Mouse (Mus musculus) cerebellum, postnatal 4 days (tissue): ENCODE measurements around the gene Pla2g4b.

Experiments used
- DNase-seq, 2 experiments: peaks; one replicate each; pipeline ENCODE4 v3.0.0; 2022; ENCODE audit warnings: low spot score in 2 of 2, mixed read lengths in 1 of 2

The Pla2g4b gene

GRCm38 (mm10) chr2:120015882-120016281 lies 17.3 kb upstream of the Pla2g4b start:
- no peak for DNase-seq

GRCm38 (mm10) chr2:120017599-120017998 lies 15.6 kb upstream of the Pla2g4b start:
- DNase-seq: no peak

GRCm38 (mm10) chr2:120024337-120024736 lies 8.9 kb upstream of the Pla2g4b start:
- no peak for DNase-seq

GRCm38 (mm10) chr2:120026984-120027949 lies 6.0 kb upstream of the Pla2g4b start, which contains the start of the genes Jmjd7 and Gm28042:
Gene Jmjd7, plus strand, starts transcription at chr2:120027483.
Gene Gm28042, plus strand, starts transcription at chr2:120027493.
- DNase-seq: peak; percentile 79 to 85

GRCm38 (mm10) chr2:120027950-120028331 lies 5.3 kb upstream of the Pla2g4b start:
- DNase-seq: no peak

GRCm38 (mm10) chr2:120030380-120030779 lies 2.8 kb upstream of the Pla2g4b start:
- DNase-seq: no peak

- peak in 1 of 2 experiments; percentile 27 for DNase-seq
Measured at GRCm38 (mm10) chr2:120033726-120034125, 509 bp downstream of the Pla2g4b start.

GRCm38 (mm10) chr2:120037744-120038143 lies 4.5 kb downstream of the Pla2g4b start:
- DNase-seq: no peak

GRCm38 (mm10) chr2:120040991-120041390 lies 7.8 kb downstream of the Pla2g4b start:
- DNase-seq: no peak

GRCm38 (mm10) chr2:120044101-120044603 lies 10.9 kb downstream of the Pla2g4b start:
- DNase-seq: no peak

GRCm38 (mm10) chr2:120044676-120045075 lies 11.5 kb downstream of the Pla2g4b start:
- DNase-seq: no peak

GRCm38 (mm10) chr2:120046486-120047310 lies 13.5 kb downstream of the Pla2g4b start:
- no peak for DNase-seq

GRCm38 (mm10) chr2:120048173-120048572 lies 15.0 kb downstream of the Pla2g4b start:
- no peak for DNase-seq

GRCm38 (mm10) chr2:120049632-120050274 lies 16.5 kb downstream of the Pla2g4b start:
- DNase-seq: no peak

GRCm38 (mm10) chr2:120051405-120051804 lies 18.2 kb downstream of the Pla2g4b start:
- DNase-seq: no peak

- DNase-seq: no peak
Measured at GRCm38 (mm10) chr2:120054771-120055552, 21.7 kb downstream of the Pla2g4b start.

- DNase-seq: no peak
Measured at GRCm38 (mm10) chr2:120055923-120056322, 22.7 kb downstream of the Pla2g4b start.

GRCm38 (mm10) chr2:120058818-120059217 lies 25.6 kb downstream of the Pla2g4b start:
- DNase-seq: no peak

- no peak for DNase-seq
Measured at GRCm38 (mm10) chr2:120059466-120059865, 26.2 kb downstream of the Pla2g4b start.

- DNase-seq: no peak
Measured at GRCm38 (mm10) chr2:120060190-120060589, 27.0 kb downstream of the Pla2g4b start.

- DNase-seq: no peak
Measured at GRCm38 (mm10) chr2:120060651-120061050, 27.4 kb downstream of the Pla2g4b start.
